In genomic region chr9:34771401-34771800, GRCm38 (mm10) we compare ENCODE assay signal across 23 mouse cellular contexts.
DNase-seq lines count a peak whose midpoint lies in the region; ATAC-seq lines count a peak whose summit lies in the region.
"Had no signal": no experiment of that assay in that cellular context is flagged by ENCODE, and none has a peak within 500 bp of the region (broad histone marks: within the 10 kb centered on the region; RNA-seq: fewer than 3 reads in every experiment).

No protein-coding gene starts in this region.

- H3K36me3 ChIP-seq in forebrain, embryonic 15.5 days = no peaks in the 10 kb centered on the region
- no peaks in the 10 kb centered on the region for H3K36me3 ChIP-seq in forebrain, embryonic 12.5 days (replicated peaks)
- H3K36me3 ChIP-seq in forebrain, embryonic 16.5 days (ENCODE audit: control insufficient read depth, insufficient read depth) = no peaks in the 10 kb centered on the region
- H3K36me3 ChIP-seq in intestine, embryonic 15.5 days = no peaks in the 10 kb centered on the region
- H3K36me3 ChIP-seq: heart, embryonic 13.5 days; hindbrain, embryonic 13.5 days; midbrain, embryonic 13.5 days; neural tube, embryonic 13.5 days had no signal

- ATAC-seq in forebrain, embryonic 15.5 days (replicated peaks) = peak; percentile 48; the same call in 1 of the 2 replicates
- ATAC-seq in forebrain, embryonic 12.5 days (ENCODE audit: low FRiP score) = no peak
- peak; percentile 61 for ATAC-seq in forebrain, embryonic 16.5 days
- ATAC-seq in intestine, embryonic 15.5 days = no peak
- ATAC-seq: intestine, embryonic 16.5 days; midbrain, embryonic 13.5 days had no signal

- H3K4me2 ChIP-seq in forebrain, embryonic 15.5 days (replicated peaks) = no peak overlapping the region
- H3K4me2 ChIP-seq in forebrain, embryonic 12.5 days = no peak overlapping the region
- no peak overlapping the region for H3K4me2 ChIP-seq in forebrain, embryonic 16.5 days (ENCODE audit: low read length)
- no peak overlapping the region for H3K4me2 ChIP-seq in intestine, embryonic 15.5 days (replicated peaks)
- H3K4me2 ChIP-seq: heart, embryonic 13.5 days; hindbrain, embryonic 13.5 days; midbrain, embryonic 13.5 days; neural tube, embryonic 13.5 days had no signal

- H3K9ac ChIP-seq in forebrain, embryonic 15.5 days (replicated peaks) = no peak overlapping the region
- H3K9ac ChIP-seq in forebrain, embryonic 12.5 days = no peak overlapping the region
- no peak overlapping the region for H3K9ac ChIP-seq in forebrain, embryonic 16.5 days (replicated peaks; ENCODE audit: low read depth, low read length)
- H3K9ac ChIP-seq in intestine, embryonic 15.5 days = no peak overlapping the region
- H3K9ac ChIP-seq: heart, embryonic 13.5 days; hindbrain, embryonic 13.5 days; midbrain, embryonic 13.5 days; neural tube, embryonic 13.5 days had no signal

- H3K27ac ChIP-seq in forebrain, embryonic 15.5 days (replicated peaks) = peak overlapping the region; percentile 58
- no peak overlapping the region for H3K27ac ChIP-seq in forebrain, embryonic 12.5 days
- peak overlapping the region; percentile 58 for H3K27ac ChIP-seq in forebrain, embryonic 16.5 days (ENCODE audit: low read length)
- H3K27ac ChIP-seq in intestine, embryonic 15.5 days = no peak overlapping the region
- H3K27ac ChIP-seq: heart, embryonic 13.5 days; hindbrain, embryonic 13.5 days; left cerebral cortex, adult 2 months; midbrain, embryonic 13.5 days had no signal

- no peak overlapping the region for H3K4me3 ChIP-seq in forebrain, embryonic 15.5 days
- H3K4me3 ChIP-seq in forebrain, embryonic 12.5 days (replicated peaks) = no peak overlapping the region
- no peak overlapping the region for H3K4me3 ChIP-seq in forebrain, embryonic 16.5 days (replicated peaks; ENCODE audit: low read length)
- no peak overlapping the region for H3K4me3 ChIP-seq in intestine, embryonic 15.5 days (replicated peaks)
- H3K4me3 ChIP-seq: heart, embryonic 13.5 days; hindbrain, embryonic 13.5 days; left cerebral cortex, adult 2 months; midbrain, embryonic 13.5 days; neural tube, embryonic 13.5 days had no signal

- 0 out of 2 replicates have a peak, but pooled peaks cover 2% of the 10 kb centered on the region for H3K9me3 ChIP-seq in forebrain, embryonic 15.5 days
- H3K9me3 ChIP-seq in forebrain, embryonic 12.5 days = peaks cover 11% of the 10 kb centered on the region; the same call in 1 of the 2 replicates
- 0 out of 2 replicates have a peak, but pooled peaks cover 5% of the 10 kb centered on the region for H3K9me3 ChIP-seq in forebrain, embryonic 16.5 days (ENCODE audit: control insufficient read depth, low read length)
- no peaks in the 10 kb centered on the region for H3K9me3 ChIP-seq in intestine, embryonic 15.5 days

- no peaks in the 10 kb centered on the region for H3K27me3 ChIP-seq in forebrain, embryonic 15.5 days
- H3K27me3 ChIP-seq in forebrain, embryonic 12.5 days = no peaks in the 10 kb centered on the region
- H3K27me3 ChIP-seq in forebrain, embryonic 16.5 days (replicated peaks; ENCODE audit: control insufficient read depth, insufficient read depth, low read length) = no peaks in the 10 kb centered on the region
- no peaks in the 10 kb centered on the region for H3K27me3 ChIP-seq in intestine, embryonic 15.5 days (replicated peaks)
- H3K27me3 ChIP-seq: heart, embryonic 13.5 days; hindbrain, embryonic 13.5 days; midbrain, embryonic 13.5 days; neural tube, embryonic 13.5 days had no signal

- peaks cover 20% of the 10 kb centered on the region for H3K4me1 ChIP-seq in forebrain, embryonic 15.5 days
- peaks cover 10% of the 10 kb centered on the region for H3K4me1 ChIP-seq in forebrain, embryonic 12.5 days
- H3K4me1 ChIP-seq in forebrain, embryonic 16.5 days (replicated peaks; ENCODE audit: control insufficient read depth, insufficient read depth, low read length) = peaks cover 13% of the 10 kb centered on the region
- H3K4me1 ChIP-seq in intestine, embryonic 15.5 days (replicated peaks) = no peaks in the 10 kb centered on the region
- H3K4me1 ChIP-seq: heart, embryonic 13.5 days had no signal

- peak; percentile 65 for DNase-seq in cerebellum, adult 11 months
- peak; percentile 67 for DNase-seq in cerebellum, adult 8-10 months
- no peak for DNase-seq in urinary bladder, adult 18-20 months (ENCODE audit: low spot score in 2 of 2)
- DNase-seq: adrenal gland, postnatal 36 days; B cell, adult 2 months; embryo, embryonic 11 days; heart, adult 18-20 months; kidney, postnatal 4 days; left cerebral cortex, postnatal 4 days; liver; lung, postnatal 10 days; right cerebral cortex, postnatal 25 days; thymus, adult 2 months had no signal

Comparison
In these comparisons a context has a peak if more than half of its experiments do, and no peak if none do; other contexts are left out.
1. ATAC-seq: peak in forebrain, embryonic 15.5 days (single experiment) and forebrain, embryonic 16.5 days (single experiment); none in forebrain, embryonic 12.5 days (single experiment) and intestine, embryonic 15.5 days (single experiment).
2. H3K27ac ChIP-seq: peak in forebrain, embryonic 15.5 days (single experiment) and forebrain, embryonic 16.5 days (single experiment); none in forebrain, embryonic 12.5 days (single experiment) and intestine, embryonic 15.5 days (single experiment).
3. DNase-seq: peak in cerebellum, adult 11 months (single experiment) and cerebellum, adult 8-10 months (single experiment); none in urinary bladder, adult 18-20 months (0 of 2).